ENCODE assay signal across 15 mouse cellular contexts in genomic region chr19:37488608-37489262, GRCm38 (mm10). TPM values are rescaled to one million over a fixed set of nuclear protein-coding genes. Genes with fewer than 3 reads are reported as not detected.
A peak's percentile ranks its signal among the peaks of the same experiment; 100 is the strongest.
DNase-seq lines count a peak whose midpoint lies in the region; ATAC-seq lines count a peak whose summit lies in the region.
"Had no signal": no experiment of that assay in that cellular context is flagged by ENCODE, and none has a peak within 500 bp of the region (broad histone marks: within the 10 kb centered on the region; RNA-seq: fewer than 3 reads in every experiment).

No protein-coding gene starts in this region.

- H3K9ac ChIP-seq in liver, embryonic 16.5 days (ENCODE audit: low read depth, low read length): no peak overlapping the region
- no peak overlapping the region for H3K9ac ChIP-seq in liver, embryonic 12.5 days
- H3K9ac ChIP-seq: hindbrain, embryonic 13.5 days had no signal

- no peaks in the 10 kb centered on the region for H3K36me3 ChIP-seq in liver, embryonic 16.5 days (ENCODE audit: control insufficient read depth, insufficient read depth)
- no peaks in the 10 kb centered on the region for H3K36me3 ChIP-seq in liver, embryonic 12.5 days
- no peaks in the 10 kb centered on the region for H3K36me3 ChIP-seq in forebrain, embryonic 10.5 days (replicated peaks)
- H3K36me3 ChIP-seq: hindbrain, embryonic 13.5 days had no signal

- 35% methylated on average over 7 of the region's 7 CpGs for WGBS in liver, embryonic 16.5 days (ENCODE audit: insufficient replicate concordance)
- 29% methylated on average over 7 of the region's 7 CpGs for WGBS in liver, embryonic 12.5 days (ENCODE audit: insufficient replicate concordance)
- 75% methylated on average over 7 of the region's 7 CpGs for WGBS in forebrain, embryonic 10.5 days

- 0 out of 2 replicates have a peak, but pooled peaks have one; percentile 27 for ATAC-seq in liver, embryonic 16.5 days (ENCODE audit: low read depth)
- ATAC-seq in liver, embryonic 12.5 days: no peak
- peak; percentile 84 for ATAC-seq in megakaryocyte progenitor cell, adult 5-6 weeks (replicated peaks; ENCODE audit: poor library complexity)
- ATAC-seq: intestine, embryonic 16.5 days had no signal

- H3K27ac ChIP-seq in liver, embryonic 16.5 days (ENCODE audit: low read length): no peak overlapping the region
- H3K27ac ChIP-seq in liver, embryonic 12.5 days: no peak overlapping the region
- H3K27ac ChIP-seq in forebrain, embryonic 10.5 days: no peak overlapping the region
- H3K27ac ChIP-seq: hindbrain, embryonic 13.5 days had no signal

- H3K27me3 ChIP-seq in liver, embryonic 16.5 days (ENCODE audit: control insufficient read depth, insufficient read depth, low read depth, low read length): no peaks in the 10 kb centered on the region
- H3K27me3 ChIP-seq in liver, embryonic 12.5 days (replicated peaks): peaks cover 27% of the 10 kb centered on the region
- H3K27me3 ChIP-seq in forebrain, embryonic 10.5 days (ENCODE audit: poor library complexity, severe bottlenecking): no peaks in the 10 kb centered on the region
- H3K27me3 ChIP-seq: hindbrain, embryonic 13.5 days had no signal

- H3K4me2 ChIP-seq in liver, embryonic 16.5 days (ENCODE audit: low read depth, low read length): no peak overlapping the region
- H3K4me2 ChIP-seq in liver, embryonic 12.5 days: no peak overlapping the region
- H3K4me2 ChIP-seq: hindbrain, embryonic 13.5 days; liver, embryonic 11.5 days had no signal

- peak; percentile 46 for DNase-seq in 416B (ENCODE audit: low read depth)
- DNase-seq in R1 (ENCODE audit: low read depth, low spot score): peak; percentile 96
- DNase-seq in forebrain, embryonic 10.5 days (ENCODE audit: extremely low spot score, low spot score): no peak
- DNase-seq in urinary bladder, adult 18-20 months (ENCODE audit: low spot score in 2 of 2): no peak
- DNase-seq: heart, adult 18-20 months; kidney, postnatal 14 days; layer of hippocampus, adult 9-11 months; midbrain, embryonic 14.5 days; right cerebral cortex, postnatal 25 days had no signal

- no peak overlapping the region for H3K4me3 ChIP-seq in liver, embryonic 16.5 days (ENCODE audit: low read depth, low read length)
- H3K4me3 ChIP-seq in liver, embryonic 12.5 days: no peak overlapping the region
- no peak overlapping the region for H3K4me3 ChIP-seq in forebrain, embryonic 10.5 days
- H3K4me3 ChIP-seq: hindbrain, embryonic 13.5 days had no signal

- peaks cover 3% of the 10 kb centered on the region for H3K4me1 ChIP-seq in liver, embryonic 16.5 days (ENCODE audit: control insufficient read depth, low read depth, low read length)
- H3K4me1 ChIP-seq in liver, embryonic 12.5 days: peaks cover 19% of the 10 kb centered on the region
- H3K4me1 ChIP-seq in forebrain, embryonic 10.5 days: no peaks in the 10 kb centered on the region
- H3K4me1 ChIP-seq: hindbrain, embryonic 13.5 days had no signal

- H3K9me3 ChIP-seq in liver, embryonic 16.5 days (replicated peaks; ENCODE audit: control insufficient read depth, low read length): no peaks in the 10 kb centered on the region
- H3K9me3 ChIP-seq in liver, embryonic 12.5 days (replicated peaks): no peaks in the 10 kb centered on the region
- H3K9me3 ChIP-seq in forebrain, embryonic 10.5 days: no peaks in the 10 kb centered on the region
- H3K9me3 ChIP-seq: hindbrain, embryonic 13.5 days had no signal

RNA-seq across cellular contexts. Expression of gene Hhex, which starts 54.1 kb away (rescaled TPM):
- 34.2 and 34.6 TPM in 2 replicates for polyA plus RNA-seq in liver, embryonic 16.5 days (2015; fragmentation: Nextera tagmentation; extraction: Ambion mirVana)
- 38.9 and 39.8 TPM in 2 replicates for polyA plus RNA-seq in liver, embryonic 12.5 days (2016; fragmentation: Nextera tagmentation; extraction: Ambion mirVana)
- total RNA-seq in megakaryocyte progenitor cell, adult 5-6 weeks (2015): 87.2 and 88.1 TPM in 2 replicates
- 28.2 and 29.9 TPM in 2 replicates for total RNA-seq in megakaryocyte progenitor cell, adult 5-6 weeks (2017)
- 4.2 and 6.3 TPM in 2 replicates for polyA plus RNA-seq in forebrain, embryonic 10.5 days (2016; fragmentation: Nextera tagmentation; extraction: Ambion mirVana)

Comparison
In these comparisons a context has a peak if more than half of its experiments do, and no peak if none do; other contexts are left out.
1. DNase-seq: peak in 416B (single experiment) and R1 (single experiment); none in forebrain, embryonic 10.5 days (single experiment) and urinary bladder, adult 18-20 months (0 of 2).